Mouse (Mus musculus) right cerebral cortex, postnatal 14 days (tissue): ENCODE measurements around the gene Fat3.

Experiments used
- DNase-seq: peaks from one replicate; pipeline ENCODE4 v3.0.0; 2022

Gene Fat3

DNA sequence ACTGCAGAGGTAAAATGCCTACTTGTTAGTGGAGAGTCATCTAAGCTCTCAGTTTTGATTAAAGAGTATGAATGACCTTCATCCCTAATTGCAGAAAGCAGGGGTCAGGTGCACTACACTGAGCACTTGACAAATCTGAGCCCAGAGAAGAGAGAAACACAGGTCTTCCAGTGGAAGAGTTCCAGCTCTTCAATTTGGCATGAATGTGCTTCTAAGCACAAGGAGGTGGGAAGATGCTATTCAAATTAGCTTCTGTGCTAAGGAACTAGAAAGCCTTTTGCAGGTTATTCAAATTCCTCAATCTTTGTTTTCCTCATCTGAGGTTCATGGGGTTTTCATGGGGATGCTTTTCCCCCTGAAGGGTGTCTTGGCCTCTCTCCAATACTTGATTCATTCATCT is 194.9 kb downstream of the Fat3 start:
- DNase-seq: no peak

DNA sequence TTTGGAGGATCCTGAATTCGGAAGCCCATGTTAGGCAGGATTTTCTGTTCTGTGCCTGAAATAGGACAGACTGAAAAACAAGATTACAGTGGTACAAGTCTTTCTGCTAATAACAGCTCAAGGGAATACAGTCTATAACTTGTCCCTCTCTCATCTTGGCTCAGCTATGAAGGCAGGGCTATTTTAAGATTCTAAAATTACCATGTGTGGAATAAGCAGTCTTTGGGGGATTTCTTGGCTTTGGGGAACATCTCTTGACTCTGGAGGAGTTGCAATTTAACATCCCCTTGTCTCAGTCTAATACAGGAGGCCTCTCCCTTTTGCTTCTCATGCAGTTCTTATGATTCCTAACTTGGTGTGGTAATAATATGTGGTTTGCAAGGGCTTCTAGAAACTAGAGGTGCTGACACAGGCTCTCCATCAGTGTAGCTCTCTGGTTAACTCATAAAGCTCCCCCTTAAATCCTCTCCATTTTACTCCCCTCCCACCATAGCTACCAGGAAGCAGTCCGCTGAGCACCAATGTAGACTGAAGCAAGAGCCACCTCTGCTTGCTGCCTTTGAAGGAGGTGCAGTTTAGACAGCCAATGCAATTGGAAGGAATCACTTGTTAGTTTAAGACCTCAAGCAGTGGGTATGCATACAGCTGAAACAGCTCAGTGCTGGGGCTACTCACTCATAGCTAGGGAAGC is 195.5 kb downstream of the Fat3 start:
- DNase-seq: no peak

DNA sequence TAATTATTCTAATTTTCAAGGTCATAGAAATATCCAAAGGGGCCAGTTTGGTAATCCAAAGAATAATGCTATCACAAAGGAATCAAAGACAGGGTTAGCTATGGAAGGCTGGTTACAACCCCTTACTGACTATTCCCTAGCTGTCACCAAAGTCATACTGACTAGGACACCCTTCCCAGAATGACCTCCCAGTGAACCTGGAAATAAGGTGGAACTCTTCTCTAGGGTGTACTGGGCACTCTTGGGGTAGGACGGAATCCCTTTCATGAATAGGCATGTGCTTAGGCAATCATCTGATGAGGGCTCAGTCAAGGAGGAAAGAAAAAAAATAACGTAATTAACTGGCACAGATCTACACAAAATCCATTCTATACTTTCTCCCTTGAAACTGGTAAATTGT is 196.1 kb downstream of the Fat3 start:
- DNase-seq: no peak

DNA sequence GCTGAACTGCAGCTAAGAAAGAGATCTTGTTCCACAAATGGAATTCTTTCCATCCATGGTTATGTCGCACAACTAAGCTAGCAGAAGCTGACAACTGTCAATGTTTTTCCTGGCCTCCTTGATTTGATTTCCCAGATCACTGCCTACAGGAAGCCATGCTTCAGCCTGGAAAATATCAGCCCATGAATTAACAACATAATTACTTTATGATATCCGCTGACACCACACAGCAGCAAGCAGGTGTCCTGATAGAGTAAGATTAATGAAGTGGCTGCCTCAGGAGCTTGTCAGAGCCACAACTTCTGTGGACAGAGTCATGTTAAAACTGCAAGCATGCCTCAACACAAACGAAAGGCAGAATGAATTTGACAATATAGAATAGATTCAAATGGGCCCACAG is 198.6 kb downstream of the Fat3 start:
- no peak for DNase-seq

DNA sequence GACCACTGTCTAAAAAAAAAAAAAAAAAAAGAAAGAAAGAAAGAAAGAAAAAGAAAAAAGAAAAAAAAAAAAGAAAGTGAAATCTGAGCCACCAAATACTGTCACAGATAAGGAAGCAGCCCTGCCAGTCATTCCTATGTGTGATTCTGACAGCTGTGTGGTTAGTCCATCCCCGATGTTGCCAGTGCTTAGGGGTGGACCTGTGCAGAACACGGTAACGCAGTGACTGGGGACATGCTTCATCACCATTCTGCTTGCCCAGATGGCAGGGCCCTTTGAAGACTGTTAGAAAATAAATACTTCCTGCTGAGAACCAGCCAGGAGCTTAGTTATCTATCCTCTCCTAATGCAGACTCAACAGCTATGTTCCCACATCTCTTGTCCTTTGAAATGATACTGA is 203.2 kb downstream of the Fat3 start:
- DNase-seq: no peak

DNA sequence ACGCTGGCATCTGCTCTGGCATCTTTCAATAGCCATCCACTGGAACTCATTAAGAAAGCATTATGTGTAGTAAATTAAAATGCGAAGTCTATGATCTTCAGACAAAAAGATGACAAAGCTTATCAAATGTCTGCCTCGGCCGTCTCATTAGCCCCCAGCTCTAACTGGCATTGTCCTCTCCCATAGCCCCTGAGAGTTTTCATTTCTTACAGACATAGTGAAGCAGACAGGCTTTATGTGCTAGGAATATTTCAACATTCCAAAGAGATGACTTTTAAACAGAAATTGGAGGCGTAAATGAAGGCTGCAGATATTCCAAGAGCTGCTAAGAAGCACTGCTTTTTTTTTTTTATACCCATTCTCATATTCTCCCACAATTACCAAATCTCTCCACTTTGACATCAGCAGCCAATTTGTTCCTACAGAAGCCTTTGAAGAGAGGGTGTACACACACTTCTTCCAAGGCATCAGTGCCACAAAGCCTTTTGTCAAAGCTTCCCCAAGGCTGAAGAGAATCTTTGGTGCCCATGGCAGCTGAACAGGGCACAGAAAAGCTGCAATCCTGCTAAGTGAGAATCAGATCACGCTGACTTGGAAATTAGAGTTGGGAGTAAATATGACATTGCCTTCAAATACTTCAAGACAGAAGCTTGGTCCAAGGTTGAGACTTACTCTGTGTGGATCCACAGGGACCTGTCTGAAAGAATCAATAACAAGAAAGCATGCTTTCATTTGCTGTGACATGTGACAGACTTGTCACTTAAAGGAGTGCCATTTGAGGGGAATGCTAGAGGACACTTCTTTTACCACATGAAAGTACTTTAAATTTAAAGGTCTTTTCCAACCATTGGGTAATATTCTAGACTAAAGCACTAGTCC is 206.9 kb downstream of the Fat3 start:
- no peak for DNase-seq

DNA sequence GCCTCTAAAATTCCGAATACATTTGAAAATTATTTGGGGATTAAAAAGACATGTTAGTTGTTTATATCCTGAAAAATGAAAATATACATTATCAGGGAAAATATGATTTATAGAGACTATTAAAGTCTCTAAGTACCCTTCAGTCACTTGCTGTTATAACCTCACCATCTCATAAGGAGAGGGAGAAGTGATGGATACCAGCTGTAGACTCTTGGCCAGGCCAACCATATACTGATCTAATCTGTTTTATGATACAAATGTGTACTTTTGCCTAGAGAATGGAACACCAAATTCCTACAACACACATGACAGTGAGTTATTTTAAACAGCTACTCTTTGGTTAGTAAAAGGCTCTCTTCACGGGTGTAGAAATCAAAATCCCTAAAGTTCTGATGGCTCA is 208.6 kb downstream of the Fat3 start:
- DNase-seq: no peak

DNA sequence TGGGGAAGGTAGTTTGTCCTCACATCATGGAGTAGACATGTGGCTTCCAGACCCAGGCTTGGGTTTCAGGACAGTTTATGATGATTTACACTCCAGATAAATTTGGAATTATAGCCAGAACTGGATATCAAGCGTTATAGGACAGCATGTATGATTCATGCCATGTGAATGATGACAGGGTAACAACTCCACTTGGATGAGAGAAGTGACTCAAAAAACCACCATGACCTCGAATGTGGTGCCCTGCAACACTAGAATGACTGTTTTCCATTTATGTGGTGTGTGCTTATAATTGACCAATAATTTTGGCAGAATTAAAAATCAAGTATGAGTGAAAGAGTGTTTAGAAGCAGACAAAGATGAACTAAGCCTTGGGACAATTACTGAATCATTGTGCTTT is 210.2 kb downstream of the Fat3 start:
- no peak for DNase-seq

DNA sequence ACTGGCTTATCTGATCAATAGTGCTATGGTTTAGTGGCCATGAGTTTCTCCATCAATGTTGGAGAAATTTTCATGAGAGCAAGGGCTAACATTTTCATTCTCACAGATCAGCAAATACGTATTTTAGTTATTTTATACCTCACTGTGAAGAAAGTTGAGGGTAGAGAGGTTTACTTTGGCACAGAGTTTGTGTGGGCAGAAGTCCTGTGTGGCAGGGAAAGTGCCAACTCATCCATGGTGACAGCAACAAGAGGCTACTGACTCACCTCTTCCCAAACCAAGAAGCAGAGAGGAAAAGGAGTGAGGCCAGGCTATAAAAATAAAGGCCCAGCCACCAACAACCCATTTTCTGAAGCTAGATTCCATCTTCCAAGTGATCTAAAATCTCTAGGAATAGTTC is 218.1 kb downstream of the Fat3 start:
- DNase-seq: no peak

DNA sequence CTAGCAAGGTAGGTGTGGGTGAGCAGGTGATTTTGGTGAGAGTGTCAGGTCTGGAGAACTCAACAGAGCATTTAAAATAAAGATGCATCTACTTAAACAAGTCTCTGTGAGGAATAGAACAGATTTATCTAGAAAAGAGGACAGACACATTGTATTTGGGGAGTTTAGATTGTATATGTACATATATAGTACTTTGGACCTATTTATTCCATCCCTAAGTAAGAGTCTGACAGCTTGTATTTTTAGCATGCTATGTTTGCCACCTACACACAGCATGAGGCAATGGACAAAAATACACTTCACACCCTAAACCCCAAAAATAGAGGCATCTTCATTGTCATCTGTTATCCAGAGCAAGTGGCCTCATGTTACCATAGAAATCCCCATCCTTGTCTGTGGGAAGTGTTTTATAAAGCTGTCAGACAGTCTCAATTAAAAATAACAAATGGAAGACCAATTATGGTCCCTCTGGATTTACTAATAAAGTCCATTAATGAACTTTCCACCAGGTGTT is 218.7 kb downstream of the Fat3 start:
- no peak for DNase-seq

DNA sequence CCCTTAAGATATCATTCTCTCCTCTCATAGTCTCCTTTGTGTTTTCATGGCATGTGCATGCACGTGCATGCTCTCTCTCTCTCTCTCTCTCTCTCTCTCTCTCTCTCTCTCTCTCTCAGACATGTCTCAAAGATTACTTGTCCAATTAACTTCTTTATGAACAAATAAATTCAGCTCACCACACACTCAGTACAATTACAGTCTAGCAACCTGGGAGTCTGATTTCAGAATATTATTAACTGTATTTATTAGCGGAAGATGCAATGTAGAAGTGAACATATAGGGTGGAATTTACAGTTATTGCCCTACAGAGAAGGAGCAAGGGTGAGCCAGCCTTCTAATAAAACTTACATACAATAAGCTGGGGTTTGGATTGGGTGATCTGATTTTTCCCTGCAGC is 225.5 kb downstream of the Fat3 start:
- DNase-seq: no peak

DNA sequence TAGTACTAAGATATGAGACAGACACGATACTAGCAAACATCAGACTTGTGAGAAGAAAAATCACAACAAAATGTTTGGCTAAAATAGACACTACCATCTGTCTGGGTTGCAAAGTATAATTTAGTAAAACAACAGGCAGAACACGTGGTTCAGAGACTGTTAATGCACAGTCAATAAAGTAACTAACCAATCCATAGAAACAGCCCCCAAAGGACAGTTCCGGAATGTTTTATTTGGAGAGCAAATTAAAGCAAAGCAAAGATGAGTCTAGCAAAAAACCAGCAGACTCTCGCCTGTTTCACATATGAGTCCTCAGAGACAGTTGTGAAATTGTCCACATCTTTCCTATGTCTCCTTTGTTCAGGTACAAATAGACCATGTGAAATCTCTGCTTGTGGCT is 227.0 kb downstream of the Fat3 start:
- no peak for DNase-seq

DNA sequence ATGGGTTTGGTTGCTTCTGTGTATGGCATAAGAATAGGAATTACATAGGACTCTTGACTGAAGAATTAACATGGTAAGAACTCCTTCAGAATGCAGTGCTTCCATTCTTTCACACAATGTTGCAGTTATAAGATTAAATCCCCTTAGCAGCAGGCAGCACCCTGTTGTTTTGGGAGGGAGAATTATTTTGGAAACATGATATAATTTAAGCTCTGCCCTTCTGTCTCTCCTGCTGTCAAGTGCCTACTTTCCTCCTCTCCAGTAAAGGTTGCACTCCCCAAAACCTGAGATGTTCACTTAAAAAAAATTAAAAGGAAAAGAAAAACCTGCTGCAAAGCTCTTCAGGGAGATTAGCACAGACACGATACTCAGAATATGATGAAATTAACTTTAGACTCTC is 228.3 kb downstream of the Fat3 start:
- DNase-seq: no peak

DNA sequence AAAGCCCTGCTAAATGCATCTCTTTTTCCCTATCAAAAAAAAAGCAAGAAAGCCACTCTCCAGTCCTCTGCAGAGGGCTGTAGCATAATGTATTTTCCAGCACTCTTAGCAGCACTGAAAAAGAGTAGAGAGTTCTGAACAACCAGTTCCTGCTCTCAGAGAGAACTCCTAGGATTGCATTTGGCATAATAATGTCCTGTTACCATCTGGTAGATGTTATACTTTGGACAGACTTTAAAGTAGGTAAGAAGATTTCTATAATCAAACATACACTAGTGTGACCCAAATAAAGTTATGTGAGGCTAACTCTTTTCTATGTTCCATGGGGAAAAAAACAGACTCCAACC is 230.3 kb downstream of the Fat3 start:
- DNase-seq: no peak

DNA sequence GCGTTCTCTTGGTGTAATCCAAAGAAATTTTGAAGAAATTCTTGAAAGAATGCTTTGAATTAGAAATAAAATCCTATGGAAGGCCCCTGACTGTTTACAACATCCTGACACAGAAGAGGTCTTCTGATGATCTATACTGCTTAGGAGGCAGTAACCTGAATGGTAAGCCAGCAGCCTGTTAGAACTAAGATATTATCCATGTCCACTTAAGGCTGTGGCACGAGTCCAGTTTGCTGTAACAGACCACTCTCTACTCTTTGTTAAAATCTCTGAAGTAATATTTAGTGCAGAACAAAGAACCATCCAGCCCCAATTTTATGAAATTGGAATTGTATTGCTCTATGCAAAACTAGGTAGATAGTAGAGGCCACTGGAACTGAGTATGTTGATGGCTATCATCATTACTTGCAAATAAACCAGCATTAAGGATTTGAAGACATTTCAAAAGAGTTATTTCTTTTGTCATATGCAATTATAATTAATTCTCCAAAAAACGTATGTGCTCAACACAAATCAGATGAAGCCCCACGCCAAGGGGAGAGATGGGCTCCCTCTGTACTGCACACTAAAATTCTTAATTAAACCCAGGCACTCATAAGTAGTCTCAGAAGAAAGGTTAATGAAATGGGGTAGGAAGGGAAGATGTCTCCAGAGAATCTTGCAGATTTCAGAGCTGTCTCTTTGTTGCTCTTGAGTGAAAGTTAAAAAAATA is 230.9 kb downstream of the Fat3 start:
- no peak for DNase-seq

DNA sequence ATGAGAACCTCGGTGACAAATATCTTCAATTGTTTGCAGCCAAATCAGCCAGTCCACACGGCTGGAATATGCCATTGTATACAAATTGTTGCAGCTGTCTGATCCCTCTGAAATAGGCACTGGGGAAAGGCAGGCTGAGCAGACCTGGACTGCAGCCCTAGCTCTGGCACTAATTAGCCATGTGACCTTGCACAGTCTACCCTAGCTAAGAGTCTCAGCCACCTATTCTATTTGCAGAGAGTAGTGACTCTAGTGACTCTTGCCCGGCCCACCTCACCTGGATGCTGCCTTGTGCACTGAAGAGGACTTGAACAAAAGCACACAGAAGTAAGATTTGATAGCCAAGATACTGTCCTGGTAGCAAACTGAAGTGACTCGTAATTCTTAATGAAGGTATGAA is 235.6 kb downstream of the Fat3 start:
- no peak for DNase-seq

DNA sequence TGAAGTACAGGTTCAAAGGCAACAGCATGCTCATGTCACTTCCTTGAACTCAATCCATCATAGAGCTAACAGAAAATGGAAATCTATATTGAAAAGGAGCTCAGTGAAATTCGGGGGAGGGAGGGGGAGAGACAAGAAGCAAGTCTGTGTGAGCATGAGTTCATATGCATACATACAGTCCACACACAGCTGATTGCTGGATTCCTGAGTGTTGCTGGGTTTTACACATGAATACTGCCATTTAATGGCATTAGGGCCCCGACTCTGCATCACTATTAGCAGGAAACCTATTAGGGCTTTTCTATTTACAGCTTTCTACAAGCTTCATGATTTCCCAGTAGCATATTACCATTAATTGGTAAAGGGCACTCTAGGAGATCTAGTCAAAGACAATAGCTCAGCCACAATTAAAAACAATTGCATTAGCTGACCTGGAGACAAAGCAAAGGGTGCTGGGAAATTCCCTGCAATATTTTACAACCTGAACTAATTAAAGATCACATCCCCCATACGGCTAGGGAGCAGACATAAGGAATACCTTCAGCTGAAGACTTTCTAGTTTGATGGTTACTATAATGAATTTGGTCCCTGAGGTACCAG is 243.7 kb downstream of the Fat3 start:
- no peak for DNase-seq

DNA sequence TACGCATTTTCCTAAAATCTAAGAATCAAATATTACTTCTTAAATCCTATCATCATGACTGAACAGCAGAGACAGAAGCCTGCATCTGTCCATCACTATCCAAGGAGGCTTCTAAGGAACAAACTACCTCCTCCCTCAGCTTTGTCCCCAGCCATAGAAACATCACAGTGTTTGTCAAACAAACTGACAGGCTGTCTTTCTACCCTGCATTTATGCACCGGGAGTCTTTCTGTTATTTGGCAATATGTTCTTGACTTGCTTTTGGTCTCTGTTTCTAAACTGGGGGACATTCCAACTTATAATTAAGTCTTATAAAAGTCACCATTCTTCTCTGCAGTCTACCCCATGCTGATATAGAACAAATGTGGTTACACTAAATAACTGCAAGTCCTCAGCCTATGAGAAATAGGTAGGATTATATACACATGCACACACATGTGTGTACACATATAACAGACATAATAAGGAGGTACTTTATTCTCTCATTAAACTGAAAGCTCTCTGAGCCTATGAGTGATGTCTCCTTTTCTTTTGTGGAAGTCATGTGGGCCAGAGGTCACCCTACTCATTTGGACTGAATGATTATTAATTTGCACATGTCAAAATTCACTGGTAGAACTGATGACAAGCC is 244.4 kb downstream of the Fat3 start:
- DNase-seq: no peak

DNA sequence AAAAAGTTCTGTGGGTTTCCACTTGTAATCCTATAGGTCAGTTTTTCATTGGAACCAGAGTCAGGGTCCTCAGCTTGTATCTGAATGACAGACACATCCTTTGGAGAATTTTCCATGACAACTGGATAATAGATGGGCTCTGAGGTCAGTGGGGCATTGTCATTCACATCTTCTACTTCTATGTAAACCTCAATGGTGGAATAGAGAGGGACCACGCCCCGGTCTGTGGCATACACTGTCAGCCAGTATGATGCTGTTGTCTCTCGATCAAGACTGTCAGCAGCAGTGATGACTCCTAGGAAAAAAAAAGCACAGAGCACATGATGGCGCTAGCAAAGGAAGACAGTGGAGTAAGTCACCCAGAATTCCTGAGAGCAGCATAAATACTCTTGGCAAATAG is 254.3 kb downstream of the Fat3 start:
- no peak for DNase-seq

DNA sequence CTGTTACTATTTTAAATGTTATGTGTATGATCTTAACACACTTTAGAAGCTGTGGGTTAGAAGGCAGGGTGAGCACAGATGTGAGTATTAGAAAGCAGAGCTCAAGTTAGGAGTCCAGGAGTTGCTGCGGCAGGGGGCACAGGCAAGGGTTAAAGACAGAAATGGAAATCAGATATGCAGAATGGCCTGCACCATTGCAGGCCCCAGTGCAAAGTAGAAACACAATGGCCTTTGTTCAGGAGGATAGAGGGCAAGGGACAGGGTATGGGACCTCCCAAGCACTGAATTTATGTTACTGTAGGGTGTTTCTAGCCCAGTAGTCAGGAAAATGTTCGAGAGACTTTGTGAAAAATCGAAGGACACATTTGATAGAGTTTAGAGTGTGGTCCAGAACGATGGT is 269.5 kb downstream of the Fat3 start:
- DNase-seq: no peak

DNA sequence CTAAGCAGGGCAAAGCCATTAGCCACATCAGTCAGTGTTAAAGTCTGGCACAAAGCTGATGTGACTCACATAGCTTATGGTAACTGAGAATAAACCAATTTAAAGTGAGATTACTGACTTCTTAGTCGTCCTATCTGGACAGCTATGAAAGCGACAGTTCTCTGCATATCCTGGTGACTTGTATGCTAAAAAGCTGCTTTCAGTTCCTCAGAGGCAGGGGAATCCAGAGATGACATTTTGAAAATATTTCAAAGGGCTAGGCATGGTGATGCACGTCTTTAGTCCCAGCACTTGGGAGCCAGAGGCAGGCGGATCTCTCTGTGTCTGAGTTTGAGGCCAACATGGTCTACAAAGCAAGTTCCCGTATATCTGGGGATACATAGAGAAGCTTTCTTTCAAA is 272.2 kb downstream of the Fat3 start:
- DNase-seq: no peak

DNA sequence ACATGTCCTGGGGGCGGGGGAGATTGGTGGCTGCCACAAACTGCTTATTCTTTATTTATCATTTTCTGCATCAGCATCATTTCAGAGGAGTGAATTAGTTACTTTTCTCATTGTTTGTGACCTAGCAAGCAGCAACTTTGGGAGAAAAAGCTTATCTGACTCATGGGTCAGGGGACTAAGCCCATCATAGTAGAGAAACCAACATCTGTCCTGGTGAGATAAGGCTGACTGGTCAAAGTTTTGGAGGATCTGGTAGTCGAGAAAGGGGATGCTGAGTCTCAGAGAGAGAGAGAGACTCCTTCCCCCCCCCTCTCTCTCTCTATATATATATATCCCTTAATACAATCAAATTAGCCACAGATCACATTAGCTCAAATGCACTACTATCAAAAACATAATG is 273.7 kb downstream of the Fat3 start:
- no peak for DNase-seq

DNA sequence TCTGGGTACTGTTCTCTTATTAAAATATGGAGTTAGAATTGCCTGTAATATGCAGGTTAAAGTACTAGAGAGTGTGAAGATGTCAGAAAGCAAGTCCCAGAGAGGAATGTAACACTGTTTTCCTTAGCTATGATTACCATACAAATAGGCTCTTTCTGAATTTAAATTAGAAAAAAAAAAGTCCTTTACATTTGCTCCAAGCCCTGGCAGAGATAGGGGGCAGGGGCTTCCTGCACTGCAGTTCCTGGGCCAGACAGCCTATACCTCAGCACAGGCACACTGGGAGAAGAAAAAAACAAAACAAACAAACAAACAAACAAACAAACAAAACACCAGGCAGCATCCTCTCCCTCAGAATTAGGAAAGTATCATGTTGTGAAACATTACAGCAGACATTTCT is 274.5 kb downstream of the Fat3 start:
- no peak for DNase-seq
